Mouse (Mus musculus) G1E (cell line): ENCODE measurements around the gene Wwc1.

Experiments used
- CTCF ChIP-seq: IDR thresholded peaks from 2 replicates; pipeline ENCODE4 v1.5.1; 2012; ENCODE audit warnings: low read depth, low read length, inconsistent platforms, mixed read lengths
- POLR2AphosphoS5 ChIP-seq: IDR thresholded peaks from 2 replicates; pipeline ENCODE4 v1.6.1; 2012; ENCODE audit warnings: low read depth, low read length, inconsistent platforms; ENCODE audit not compliant: insufficient replicate concordance
- TAL1 ChIP-seq: conservative IDR thresholded peaks from 2 replicates; pipeline ENCODE4 v1.6.1; 2012; ENCODE audit warnings: low read depth, low read length, inconsistent platforms, mixed read lengths

DNA sequence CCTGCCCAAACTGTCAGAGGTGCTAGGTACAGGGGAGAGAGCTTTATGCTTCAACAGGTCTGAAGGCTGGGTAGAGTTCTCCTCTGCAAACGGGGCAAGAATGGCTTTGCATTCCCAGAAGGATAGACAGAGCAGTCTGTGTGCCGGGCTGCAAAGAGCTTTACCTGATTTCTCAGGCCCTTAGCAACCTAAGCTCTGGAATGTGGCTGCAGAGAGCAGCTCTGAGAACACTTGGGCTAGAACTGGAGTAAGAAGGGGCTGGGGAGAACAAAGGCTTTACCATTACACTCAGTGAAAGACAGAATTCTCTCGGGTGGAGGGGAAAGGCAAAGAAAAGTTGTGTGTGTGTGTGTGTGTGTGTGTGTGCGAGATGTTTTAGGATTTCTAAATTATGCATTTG lies 86.9 kb downstream of the Wwc1 start:
- TF ChIP-seq CTCF, result no peak
- TF ChIP-seq TAL1, result no peak
- TF ChIP-seq POLR2AphosphoS5, result no peak
